Mouse (Mus musculus) midbrain, postnatal 0 days (tissue): ENCODE data around the gene Tbcb. TPM values are rescaled to one million over a fixed set of nuclear protein-coding genes. Genes with fewer than 3 reads are reported as not detected.

Experiments used
- ATAC-seq: fragments of 200-750 bp; cut with Nextera tagmentation; 2 replicates; pipeline ENCODE4 v1.8.0; 2017; ENCODE audit warnings: moderate number of reproducible peaks, mild to moderate bottlenecking, moderate TSS enrichment, moderate library complexity; ENCODE audit not compliant: low FRiP score
- DNase-seq: peaks from one replicate; pipeline ENCODE4 v3.0.0-alpha.2; 2015; ENCODE audit warnings: low spot score
- H3K27ac ChIP-seq: fragments of 300-500 bp; sonication (generic); 2 replicates; pipeline ENCODE4 v1.5.1; 2014; ENCODE audit warnings: low read depth, mild to moderate bottlenecking, low read length, mixed read lengths
- H3K27me3 ChIP-seq: fragments of 300-500 bp; sonication (generic); 2 replicates; pipeline ENCODE4 v1.6.1; 2014; ENCODE audit warnings: low read length, control low read depth, mixed read lengths; ENCODE audit not compliant: insufficient read depth
- H3K36me3 ChIP-seq: fragments of 300-500 bp; sonication (generic); 2 replicates; pipeline ENCODE4 v1.6.1; 2014; ENCODE audit warnings: low read length, control low read depth, mixed read lengths; ENCODE audit not compliant: insufficient read depth
- H3K4me1 ChIP-seq: fragments of 300-500 bp; sonication (generic); 2 replicates; pipeline ENCODE4 v1.6.1; 2014; ENCODE audit warnings: mild to moderate bottlenecking, control low read depth, antibody characterized with exemption, low read length, mixed read lengths; ENCODE audit not compliant: insufficient read depth
- H3K4me2 ChIP-seq: fragments of 300-500 bp; sonication (generic); 2 replicates; pipeline ENCODE4 v1.6.1; 2014; ENCODE audit warnings: low read depth, mild to moderate bottlenecking, low read length, mixed read lengths; ENCODE audit not compliant: poor library complexity, severe bottlenecking
- H3K4me3 ChIP-seq: fragments of 300-500 bp; sonication (generic); 2 replicates; pipeline ENCODE4 v1.5.1; 2014; ENCODE audit warnings: low read depth, mild to moderate bottlenecking, low read length, moderate library complexity
- H3K9ac ChIP-seq: fragments of 300-500 bp; sonication (generic); replicated peaks from 2 replicates; pipeline ENCODE4 v1.6.1; 2014; ENCODE audit warnings: mild to moderate bottlenecking, low read length, moderate library complexity, mixed read lengths; ENCODE audit not compliant: poor library complexity, severe bottlenecking
- H3K9me3 ChIP-seq: fragments of 300-500 bp; sonication (generic); 2 replicates; pipeline ENCODE4 v1.6.1; 2016; ENCODE audit warnings: low read length, control low read depth
- CTCF ChIP-seq: IDR thresholded peaks from 2 replicates; pipeline ENCODE4 v1.5.1; 2016; ENCODE audit warnings: antibody characterized with exemption, mild to moderate bottlenecking
- WGBS: fragments of 180-500 bp; shearing (Covaris S2); extraction: QIAGEN DNeasy Blood & Tissue Kit; methylation state at CpG from one replicate; pipeline ENCODE4 v1.1.7; 2014; 5-methylcytosine and 5-hydroxymethylcytosine counted together
- polyA plus RNA-seq: library from polyadenylated mRNA; unstranded; fragments of >200 nt; fragmentation: Nextera tagmentation; extraction: Ambion mirVana; gene quantifications from 2 replicates; pipeline ENCODE4 v1.2.1, GENCODE M21; 2015
- total RNA-seq: library from RNA; depleted of rRNA; stranded (reverse); fragments of >200 nt; gene quantifications from 2 replicates; pipeline ENCODE4 v1.2.3, GENCODE M21; 2014; rRNA removed

Tbcb gene
- total and polyA plus RNA-seq, 2 experiments from 2014 or later = 127 to 483 TPM

DNA sequence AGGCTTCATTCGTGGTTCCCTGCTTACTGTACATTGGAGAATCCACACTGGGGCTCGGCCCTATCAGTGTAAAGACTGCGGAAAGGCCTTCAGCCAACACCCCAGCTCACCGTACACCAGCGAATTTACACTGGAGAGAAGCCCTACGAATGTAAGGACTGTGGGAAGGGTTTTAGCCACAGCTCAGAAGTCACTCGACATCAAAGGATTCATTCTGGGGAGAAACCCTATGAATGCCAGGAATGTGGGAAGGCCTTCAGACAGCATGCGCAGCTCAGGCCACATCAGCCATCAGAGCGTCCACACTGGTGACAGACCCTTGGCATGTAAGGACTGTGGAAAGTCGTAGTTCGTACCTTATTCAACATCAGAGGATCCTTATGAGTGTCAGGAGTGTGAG is 53.8 kb downstream of the Tbcb start:
- no peak overlapping the region for H3K9ac ChIP-seq
- WGBS = 85% methylated on average over 11 of the region's 11 CpGs
- ATAC-seq = no peak
- H3K4me2 ChIP-seq = no peak overlapping the region
- no peak overlapping the region for H3K4me3 ChIP-seq
- no peak overlapping the region for H3K27ac ChIP-seq
- peaks cover 27% of the 10 kb centered on the region for H3K36me3 ChIP-seq
- DNase-seq = no peak
- H3K27me3 ChIP-seq = no peaks in the 10 kb centered on the region
- no peaks in the 10 kb centered on the region for H3K4me1 ChIP-seq
- no peaks in the 10 kb centered on the region for H3K9me3 ChIP-seq
- TF ChIP-seq CTCF = no peak

DNA sequence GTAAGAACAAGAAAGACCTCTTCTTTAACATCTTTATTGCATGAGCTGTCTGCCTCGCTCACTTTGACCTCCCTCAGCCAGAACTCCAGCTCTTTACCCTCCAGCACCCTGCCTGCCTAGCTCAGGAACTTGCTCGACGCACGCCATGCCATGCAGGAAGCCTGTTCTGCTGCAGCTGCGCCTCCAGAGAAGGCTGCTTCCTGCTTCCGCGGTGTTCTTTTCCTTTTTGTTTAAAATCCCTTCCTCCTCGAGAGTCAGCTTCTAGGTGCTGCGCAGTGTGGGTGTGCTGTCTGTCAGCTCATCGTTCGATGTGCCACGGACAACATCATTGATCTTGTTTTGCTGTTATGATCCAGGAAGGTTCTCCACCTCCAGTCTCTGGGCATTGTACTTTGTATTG is 55.6 kb downstream of the Tbcb start:
- ATAC-seq = no peak
- WGBS = 84% methylated on average over 12 of the region's 12 CpGs

More for the DNA sequence above, 55.6 kb downstream of the Tbcb start:
- Histone ChIP-seq H3K9ac (no peak overlapping the region), H3K27ac (no peak overlapping the region), H3K9me3 (no peaks in the 10 kb centered on the region), H3K4me1 (no peaks in the 10 kb centered on the region), H3K36me3 (peaks cover 27% of the 10 kb centered on the region), H3K4me2 (no peak overlapping the region), H3K27me3 (no peaks in the 10 kb centered on the region), H3K4me3 (no peak overlapping the region)
- no peak for TF ChIP-seq CTCF
- no peak for DNase-seq

Other genes with a start within 250 kb of the Tbcb start
- gene Zfp568, start 248.3 kb downstream of the Tbcb start, total RNA-seq = 8.2 and 12.6 TPM in 2 replicates
- gene Zfp568, start 248.3 kb downstream of the Tbcb start, polyA plus RNA-seq = 2.0 and 2.5 TPM in 2 replicates
- gene Zfp14, start 180.9 kb downstream of the Tbcb start, total RNA-seq = 13.0 and 16.5 TPM in 2 replicates
- gene Zfp14, start 180.9 kb downstream of the Tbcb start, polyA plus RNA-seq = 5.8 and 8.7 TPM in 2 replicates
- 5.3 and 6.4 TPM in 2 replicates for gene Zfp82, start 159.4 kb downstream of the Tbcb start, total RNA-seq
- 5.4 and 6.4 TPM in 2 replicates for gene Zfp82, start 159.4 kb downstream of the Tbcb start, polyA plus RNA-seq
- gene Gm26920, start 141.9 kb downstream of the Tbcb start, total RNA-seq = not detected in 2 replicates
- gene Gm26920, start 141.9 kb downstream of the Tbcb start, polyA plus RNA-seq = 0.63 and 1.3 TPM in 2 replicates
- gene Zfp566, start 141.7 kb downstream of the Tbcb start, total RNA-seq = 0.93 and 3.8 TPM in 2 replicates
- 16.2 and 18.0 TPM in 2 replicates for gene Zfp566, start 141.7 kb downstream of the Tbcb start, polyA plus RNA-seq
- gene Zfp260, start 137.5 kb downstream of the Tbcb start, total RNA-seq = 39.4 and 47.4 TPM in 2 replicates
- 43.6 and 44.4 TPM in 2 replicates for gene Zfp260, start 137.5 kb downstream of the Tbcb start, polyA plus RNA-seq
- gene Zfp382, start 110.3 kb downstream of the Tbcb start, total RNA-seq = 23.0 and 24.7 TPM in 2 replicates
- gene Zfp382, start 110.3 kb downstream of the Tbcb start, polyA plus RNA-seq = 14.5 and 14.7 TPM in 2 replicates
- gene Zfp146, start 62.5 kb downstream of the Tbcb start, total RNA-seq = 49.8 and 52.1 TPM in 2 replicates
- gene Zfp146, start 62.5 kb downstream of the Tbcb start, polyA plus RNA-seq = 5.9 and 7.2 TPM in 2 replicates
- gene Cox7a1, start 48.1 kb downstream of the Tbcb start, total RNA-seq = not detected in 2 replicates
- 7.3 and 8.8 TPM in 2 replicates for gene Cox7a1, start 48.1 kb downstream of the Tbcb start, polyA plus RNA-seq
- gene Capns1, start 33.5 kb downstream of the Tbcb start, total RNA-seq = 201 and 272 TPM in 2 replicates
- 58.0 and 62.4 TPM in 2 replicates for gene Capns1, start 33.5 kb downstream of the Tbcb start, polyA plus RNA-seq
- gene Polr2i, start 324 bp downstream of the Tbcb start, total RNA-seq = 93.3 and 126 TPM in 2 replicates
- gene Polr2i, start 324 bp downstream of the Tbcb start, polyA plus RNA-seq = 190 and 196 TPM in 2 replicates
- gene Ovol3, start 3.5 kb upstream of the Tbcb start, total RNA-seq = not detected in 2 replicates
- not detected in 2 replicates for gene Ovol3, start 3.5 kb upstream of the Tbcb start, polyA plus RNA-seq
- gene Thap8, start 47.8 kb upstream of the Tbcb start, total RNA-seq = 0.71 TPM in 1 of 2 replicates, not detected in the other
- 0.38 and 0.57 TPM in 2 replicates for gene Thap8, start 47.8 kb upstream of the Tbcb start, polyA plus RNA-seq
- 1.7 and 24.3 TPM in 2 replicates for gene Wdr62, start 48.1 kb upstream of the Tbcb start, total RNA-seq
- 3.3 and 4.1 TPM in 2 replicates for gene Wdr62, start 48.1 kb upstream of the Tbcb start, polyA plus RNA-seq
- 140 and 197 TPM in 2 replicates for gene Clip3, start 59.5 kb upstream of the Tbcb start, total RNA-seq
- gene Clip3, start 59.5 kb upstream of the Tbcb start, polyA plus RNA-seq = 144 and 155 TPM in 2 replicates
- 76.1 and 121 TPM in 2 replicates for gene Alkbh6, start 76.4 kb upstream of the Tbcb start, total RNA-seq
- gene Alkbh6, start 76.4 kb upstream of the Tbcb start, polyA plus RNA-seq = 129 and 140 TPM in 2 replicates
- gene Syne4, start 82.5 kb upstream of the Tbcb start, total RNA-seq = 7.3 and 14.1 TPM in 2 replicates
- 11.7 and 13.6 TPM in 2 replicates for gene Syne4, start 82.5 kb upstream of the Tbcb start, polyA plus RNA-seq
- gene E130208F15Rik, start 89.5 kb upstream of the Tbcb start, total RNA-seq = 0.05 and 0.19 TPM in 2 replicates
- not detected in 2 replicates for gene E130208F15Rik, start 89.5 kb upstream of the Tbcb start, polyA plus RNA-seq
- 11.5 and 14.7 TPM in 2 replicates for gene Sdhaf1, start 91.6 kb upstream of the Tbcb start, total RNA-seq
- 16.5 and 16.8 TPM in 2 replicates for gene Sdhaf1, start 91.6 kb upstream of the Tbcb start, polyA plus RNA-seq
- 44.8 and 47.5 TPM in 2 replicates for gene Lrfn3, start 130.5 kb upstream of the Tbcb start, total RNA-seq
- 22.1 and 24.8 TPM in 2 replicates for gene Lrfn3, start 130.5 kb upstream of the Tbcb start, polyA plus RNA-seq
- 20.6 and 23.5 TPM in 2 replicates for gene Tyrobp, start 181.5 kb upstream of the Tbcb start, total RNA-seq
- 43.7 and 46.5 TPM in 2 replicates for gene Tyrobp, start 181.5 kb upstream of the Tbcb start, polyA plus RNA-seq
- gene Hcst, start 187.6 kb upstream of the Tbcb start, total RNA-seq = not detected in 2 replicates
- 0.54 and 0.76 TPM in 2 replicates for gene Hcst, start 187.6 kb upstream of the Tbcb start, polyA plus RNA-seq
- 2.1 and 2.2 TPM in 2 replicates for gene Nfkbid, start 189.5 kb upstream of the Tbcb start, total RNA-seq
- 2.2 and 2.8 TPM in 2 replicates for gene Nfkbid, start 189.5 kb upstream of the Tbcb start, polyA plus RNA-seq
- gene Aplp1, start 213.3 kb upstream of the Tbcb start, total RNA-seq = 923 and 924 TPM in 2 replicates
- gene Aplp1, start 213.3 kb upstream of the Tbcb start, polyA plus RNA-seq = 811 and 814 TPM in 2 replicates
- gene Kirrel2, start 225.4 kb upstream of the Tbcb start, total RNA-seq = 0.99 and 4.9 TPM in 2 replicates
- gene Kirrel2, start 225.4 kb upstream of the Tbcb start, polyA plus RNA-seq = 0.32 and 0.43 TPM in 2 replicates
- 0.33 TPM in 1 of 2 replicates, not detected in the other for gene Nphs1, start 226.0 kb upstream of the Tbcb start, total RNA-seq
- gene Nphs1, start 226.0 kb upstream of the Tbcb start, polyA plus RNA-seq = 0.11 TPM in 1 of 2 replicates, not detected in the other